In genomic region chr5:20880797-20881775, GRCm38 (mm10) we compare ENCODE assay signal across 8 mouse cellular contexts. TPM values are rescaled to one million over a fixed set of nuclear protein-coding genes. Genes with fewer than 3 reads are reported as not detected.
A peak's percentile ranks its signal among the peaks of the same experiment; 100 is the strongest.
DNase-seq lines count a peak whose midpoint lies in the region; ATAC-seq and TF ChIP-seq lines count a peak whose summit lies in the region.

No protein-coding gene starts in this region.

- TF ChIP-seq CTCF in CH12.LX (conservative IDR thresholded peaks at IDR 0.05 in 1 of 2, IDR thresholded peaks at IDR 0.05 in 1 of 2; ENCODE audit: low read depth in 2 of 2, low read length in 2 of 2) = no peak
- no peak for TF ChIP-seq CTCF in lung, adult 2 months (IDR thresholded peaks at IDR 0.05; ENCODE audit: insufficient read depth, low read length)

- H3K36me3 ChIP-seq in CH12.LX (replicated peaks in 1 of 2; ENCODE audit: control insufficient read depth in 1 of 2, insufficient read depth in 1 of 2, low read length in 1 of 2) = peaks cover 0 to 14% of the 10 kb centered on the region in 2 experiments
- peaks cover 8% of the 10 kb centered on the region for H3K36me3 ChIP-seq in forebrain, embryonic 13.5 days (ENCODE audit: poor library complexity, severe bottlenecking)
- no peaks in the 10 kb centered on the region for H3K36me3 ChIP-seq in neural tube, embryonic 14.5 days (ENCODE audit: control insufficient read depth, insufficient read depth, low read length)

- TF ChIP-seq RAD21 in CH12.LX (IDR thresholded peaks at IDR 0.05; ENCODE audit: low read depth, low read length) = no peak

- H3K4me2 ChIP-seq in CH12.LX (ENCODE audit: insufficient read depth, low read depth, poor library complexity, severe bottlenecking) = peak overlapping the region; percentile 94
- H3K4me2 ChIP-seq in forebrain, embryonic 13.5 days = peak overlapping the region; percentile 66
- peak overlapping the region; percentile 57 for H3K4me2 ChIP-seq in neural tube, embryonic 14.5 days (ENCODE audit: low read depth, low read length)

- peaks cover 33% of the 10 kb centered on the region for H3K79me2 ChIP-seq in CH12.LX (replicated peaks; ENCODE audit: control insufficient read depth, extremely low read depth, insufficient read depth, poor library complexity, severe bottlenecking)

- H3K9me3 ChIP-seq in CH12.LX (replicated peaks; ENCODE audit: low read length) = no peaks in the 10 kb centered on the region
- H3K9me3 ChIP-seq in forebrain, embryonic 13.5 days (replicated peaks) = no peaks in the 10 kb centered on the region
- no peaks in the 10 kb centered on the region for H3K9me3 ChIP-seq in neural tube, embryonic 14.5 days (ENCODE audit: control insufficient read depth, low read length)

- H3K4me3 ChIP-seq in CH12.LX (replicated peaks in 1 of 3; ENCODE audit: low read depth in 2 of 3, low read length in 2 of 3, poor library complexity in 1 of 3) = peak overlapping the region; percentile 67 to 90 (median 89)
- peak overlapping the region; percentile 68 for H3K4me3 ChIP-seq in forebrain, embryonic 13.5 days
- H3K4me3 ChIP-seq in lung, adult 2 months (replicated peaks; ENCODE audit: extremely low read depth, low read depth, low read length) = peak overlapping the region; percentile 88
- peak overlapping the region; percentile 80 for H3K4me3 ChIP-seq in neural tube, embryonic 14.5 days (ENCODE audit: low read depth, low read length)

- H3K4me1 ChIP-seq in CH12.LX (ENCODE audit: control insufficient read depth in 1 of 2, insufficient read depth in 2 of 2) = peaks cover 7 to 45% of the 10 kb centered on the region in 2 experiments
- H3K4me1 ChIP-seq in forebrain, embryonic 13.5 days = peaks cover 21% of the 10 kb centered on the region
- H3K4me1 ChIP-seq in lung, adult 2 months (ENCODE audit: control insufficient read depth, insufficient read depth, low read length) = peaks cover 2% of the 10 kb centered on the region
- H3K4me1 ChIP-seq in neural tube, embryonic 14.5 days (ENCODE audit: control insufficient read depth, insufficient read depth, low read length) = peaks cover 20% of the 10 kb centered on the region

- no peaks in the 10 kb centered on the region for H3K27me3 ChIP-seq in CH12.LX (replicated peaks)
- H3K27me3 ChIP-seq in forebrain, embryonic 13.5 days = no peaks in the 10 kb centered on the region
- no peaks in the 10 kb centered on the region for H3K27me3 ChIP-seq in neural tube, embryonic 14.5 days (ENCODE audit: control insufficient read depth, insufficient read depth, low read length)

- DNase-seq in CH12.LX (ENCODE audit: extremely low read depth) = peak; percentile 45
- DNase-seq in c-Kit-positive CD71-positive TER-119-positive erythroid progenitor cells, embryonic 14.5 days (ENCODE audit: low spot score) = peak; percentile 34
- peak; percentile 12 for DNase-seq in heart, postnatal 25 days (ENCODE audit: low spot score)
- DNase-seq in layer of hippocampus, adult 8-10 months (ENCODE audit: low spot score in 2 of 2) = peak; percentile 26 to 51
- DNase-seq in lung, adult 2 months = peak; percentile 55
- peak; percentile 72 for DNase-seq in testis, postnatal 10 days (ENCODE audit: low spot score)

- TF ChIP-seq POLR2A in CH12.LX (IDR thresholded peaks at IDR 0.05; ENCODE audit: low read depth, low read length) = no peak
- TF ChIP-seq POLR2A in lung, adult 2 months (IDR thresholded peaks at IDR 0.05; ENCODE audit: borderline replicate concordance, extremely low read depth, low read depth, low read length) = no peak

- dilution Hi-C loops in CH12.LX (cut with MboI; ENCODE audit: extremely low pct_ligation_motif_present, extremely low pct_unique_long_range_greater_than_20kb, low sequenced_read_pairs) = no loop called here

- no peak; the same call in 1 of the 2 replicates for TF ChIP-seq EP300 in CH12.LX (IDR thresholded peaks at IDR 0.05; ENCODE audit: low read length)

- 1% methylated on average over 52 of the region's 64 CpGs for WGBS in forebrain, embryonic 13.5 days
- 3% methylated on average over 50 of the region's 64 CpGs for WGBS in lung, adult 2 months
- WGBS in neural tube, embryonic 14.5 days = 4% methylated on average over 39 of the region's 64 CpGs

- intact Hi-C loops in heart, postnatal 25 days (cut with DNase I) = loop anchor here (5.0 to 10.0 kb wide), 5 partner anchors 71 to 824 kb away; partner anchors contain the start of genes Armc10, Ccdc146, Fam185a and Fbxl13

- peak overlapping the region; percentile 76 for H3K9ac ChIP-seq in CH12.LX (ENCODE audit: insufficient read depth, low read depth)
- peak overlapping the region; percentile 82 for H3K9ac ChIP-seq in forebrain, embryonic 13.5 days
- H3K9ac ChIP-seq in neural tube, embryonic 14.5 days (replicated peaks; ENCODE audit: low read depth, low read length) = peak overlapping the region; percentile 83

- in situ Hi-C loops in CH12.LX (cut with MboI; ENCODE audit: low pct_ligation_motif_present, low pct_unique_long_range_greater_than_20kb, low sequenced_read_pairs) = no loop called here

- H3K27ac ChIP-seq in CH12.LX (ENCODE audit: insufficient read depth, low read depth) = peak overlapping the region; percentile 71; the same call in 1 of the 2 replicates
- peak overlapping the region; percentile 98 for H3K27ac ChIP-seq in forebrain, embryonic 13.5 days
- H3K27ac ChIP-seq in neural tube, embryonic 14.5 days (ENCODE audit: low read depth, low read length) = peak overlapping the region; percentile 95

- no peak; the same call in 1 of the 2 replicates for ATAC-seq in forebrain, embryonic 13.5 days
- peak; percentile 45 for ATAC-seq in neural tube, embryonic 14.5 days (ENCODE audit: low read depth)

TF ChIP-seq in CH12.LX, 34 proteins besides CTCF, POLR2A, EP300 and RAD21:
- TF ChIP-seq MXI1 (IDR thresholded peaks at IDR 0.05; ENCODE audit: low read depth, low read length) = peak; percentile 85
- TF ChIP-seq HCFC1 (IDR thresholded peaks at IDR 0.05; ENCODE audit: low read depth, low read length) = no peak
- no peak for TF ChIP-seq KAT2A (IDR thresholded peaks at IDR 0.05; ENCODE audit: insufficient replicate concordance, low read length)
- no peak for TF ChIP-seq ZMIZ1 (IDR thresholded peaks at IDR 0.05; ENCODE audit: low read depth, low read length)
- peak; percentile 84; the same call in 1 of the 2 replicates for TF ChIP-seq MYC (IDR thresholded peaks at IDR 0.05; ENCODE audit: low read depth, low read length)
- peak; percentile 64 for TF ChIP-seq MAX (IDR thresholded peaks at IDR 0.05; ENCODE audit: low read length)
- TF ChIP-seq SIN3A (IDR thresholded peaks at IDR 0.05; ENCODE audit: low read length) = peak; percentile 60; the same call in 1 of the 2 replicates
- TF ChIP-seq BHLHE40 (IDR thresholded peaks at IDR 0.05; ENCODE audit: low read depth, low read length) = 0 out of 2 replicates have a peak, but pooled peaks have one; percentile 52

RNA-seq across cellular contexts. Expression of gene Phtf2, which starts 0.8 kb away (rescaled TPM):
- 16.4 and 18.5 TPM in 2 replicates for total RNA-seq in CH12.LX (2012; rRNA removed)
- 30.4 and 32.7 TPM in 2 replicates for total RNA-seq in CH12.LX (2014; rRNA removed)
- polyA plus RNA-seq in CH12.LX (2012; ENCODE audit: insufficient read length, low read depth) = 28.1 and 30.6 TPM in 2 replicates
- polyA plus RNA-seq in forebrain, embryonic 13.5 days (2015; fragmentation: Nextera tagmentation; extraction: Ambion mirVana) = 20.7 and 22.5 TPM in 2 replicates
- 10 to 100 TPM; 77.3 to 78.1 TPM for total RNA-seq in heart, postnatal 25 days (2021)
- total RNA-seq in layer of hippocampus, adult 8-10 months (2022) = 10 to 100 TPM; 10.7 to 13.8 (median 11.3) TPM
- 1.00 and 2.7 TPM in 2 replicates for polyA plus RNA-seq in lung, adult 2 months (2012; rRNA removed)
- 34.4 and 37.1 TPM in 2 replicates for polyA plus RNA-seq in neural tube, embryonic 14.5 days (2014; fragmentation: Nextera tagmentation; extraction: Ambion mirVana)

RNA-seq across cellular contexts. Expression of gene Tmem60, which starts 0.9 kb away (rescaled TPM):
- total RNA-seq in CH12.LX (2012; rRNA removed) (12.7 and 12.9 TPM in 2 replicates), CH12.LX (2014; rRNA removed) (35.4 and 39.3 TPM in 2 replicates)
- polyA plus RNA-seq in CH12.LX (2012; ENCODE audit: insufficient read length, low read depth) = 17.2 and 19.2 TPM in 2 replicates
- 66.8 and 69.4 TPM in 2 replicates for polyA plus RNA-seq in forebrain, embryonic 13.5 days (2015; fragmentation: Nextera tagmentation; extraction: Ambion mirVana)
- 10 to 100 TPM; 23.3 to 25.0 TPM for total RNA-seq in heart, postnatal 25 days (2021)
- total RNA-seq in layer of hippocampus, adult 8-10 months (2022) = 10 to 100 TPM; 19.8 to 25.7 (median 22.4) TPM
- polyA plus RNA-seq in lung, adult 2 months (2012; rRNA removed) = 7.8 and 12.4 TPM in 2 replicates
- polyA plus RNA-seq in neural tube, embryonic 14.5 days (2014; fragmentation: Nextera tagmentation; extraction: Ambion mirVana) = 74.7 and 77.9 TPM in 2 replicates

Comparison
In these comparisons a context has a peak if more than half of its experiments do, and no peak if none do; other contexts are left out.
1. DNase-seq: peak in every context shown above with its lines; median percentile 72 in testis, postnatal 10 days; 55 in lung, adult 2 months; 45 in CH12.LX; 38 in layer of hippocampus, adult 8-10 months; 34 in c-Kit-positive CD71-positive TER-119-positive erythroid progenitor cells, embryonic 14.5 days; 12 in heart, postnatal 25 days.